Mouse (Mus musculus) cerebellum, adult 2 months (tissue): ENCODE measurements around the gene Eno2.

Source experiments
- CTCF ChIP-seq: fragments of 200-500 bp; IDR thresholded peaks from 2 replicates; pipeline ENCODE4 v1.5.1; 2011; ENCODE audit warnings: low read depth, mild to moderate bottlenecking, control low read depth, low read length, moderate library complexity, borderline replicate concordance; ENCODE audit not compliant: insufficient read depth
- POLR2A ChIP-seq: fragments of 200-500 bp; IDR thresholded peaks from 2 replicates; pipeline ENCODE4 v1.6.1; 2011; ENCODE audit warnings: low read length, control low read depth, borderline replicate concordance; ENCODE audit not compliant: insufficient read depth

- peak; percentile 92 for TF ChIP-seq CTCF
- peak; percentile 40; the same call in 1 of the 2 replicates for TF ChIP-seq POLR2A
These were observed 10.2 kb downstream of the Eno2 start for GRCm38 (mm10) chr6:124759259-124759658.
